Mouse (Mus musculus) frontal cortex, adult 2 months (tissue): Measurements from ENCODE around the gene Sf3b2. TPM values are rescaled to one million over a fixed set of nuclear protein-coding genes. Genes with fewer than 3 reads are reported as not detected.
"Not testable (repeated sequence)": the region's sequence is repeated elsewhere in the genome, so short reads cannot be mapped to it uniquely, and the experiment has no call there.

Source experiments
- DNase-seq, 2 experiments: peaks; one replicate each; pipeline ENCODE4 v3.0.0; 2022; ENCODE audit warnings: low spot score in 1 of 2; ENCODE audit errors: extremely low spot score in 1 of 2
- polyA plus RNA-seq: library from polyadenylated mRNA; depleted of rRNA; stranded (reverse); fragments of >200 nt; gene quantifications from 2 replicates; pipeline ENCODE4 v1.2.3, GENCODE M21; 2012; rRNA removed

Gene Sf3b2
- polyA plus RNA-seq, 1 experiment = 172 TPM

DNA sequence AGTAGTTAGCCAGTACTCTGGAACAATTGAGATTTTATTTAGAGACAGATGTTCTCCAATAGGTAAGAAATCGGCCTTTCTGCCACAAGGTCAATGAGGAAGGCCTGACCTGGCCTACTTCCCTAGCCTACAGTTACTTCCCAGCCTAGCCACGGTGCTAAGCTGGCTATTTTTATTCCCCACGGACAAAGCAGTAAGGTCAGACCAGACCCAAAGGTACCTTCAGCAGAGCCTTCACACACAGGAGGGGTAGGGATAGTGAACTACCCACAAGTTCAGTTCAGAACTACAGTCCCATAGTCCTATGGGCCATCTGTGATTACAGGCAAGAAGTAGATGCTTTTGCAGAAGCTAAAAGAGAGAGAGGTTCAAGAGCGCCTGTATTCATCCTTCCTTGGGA is 21.3 kb downstream of the Sf3b2 start:
- no peak for DNase-seq

DNA sequence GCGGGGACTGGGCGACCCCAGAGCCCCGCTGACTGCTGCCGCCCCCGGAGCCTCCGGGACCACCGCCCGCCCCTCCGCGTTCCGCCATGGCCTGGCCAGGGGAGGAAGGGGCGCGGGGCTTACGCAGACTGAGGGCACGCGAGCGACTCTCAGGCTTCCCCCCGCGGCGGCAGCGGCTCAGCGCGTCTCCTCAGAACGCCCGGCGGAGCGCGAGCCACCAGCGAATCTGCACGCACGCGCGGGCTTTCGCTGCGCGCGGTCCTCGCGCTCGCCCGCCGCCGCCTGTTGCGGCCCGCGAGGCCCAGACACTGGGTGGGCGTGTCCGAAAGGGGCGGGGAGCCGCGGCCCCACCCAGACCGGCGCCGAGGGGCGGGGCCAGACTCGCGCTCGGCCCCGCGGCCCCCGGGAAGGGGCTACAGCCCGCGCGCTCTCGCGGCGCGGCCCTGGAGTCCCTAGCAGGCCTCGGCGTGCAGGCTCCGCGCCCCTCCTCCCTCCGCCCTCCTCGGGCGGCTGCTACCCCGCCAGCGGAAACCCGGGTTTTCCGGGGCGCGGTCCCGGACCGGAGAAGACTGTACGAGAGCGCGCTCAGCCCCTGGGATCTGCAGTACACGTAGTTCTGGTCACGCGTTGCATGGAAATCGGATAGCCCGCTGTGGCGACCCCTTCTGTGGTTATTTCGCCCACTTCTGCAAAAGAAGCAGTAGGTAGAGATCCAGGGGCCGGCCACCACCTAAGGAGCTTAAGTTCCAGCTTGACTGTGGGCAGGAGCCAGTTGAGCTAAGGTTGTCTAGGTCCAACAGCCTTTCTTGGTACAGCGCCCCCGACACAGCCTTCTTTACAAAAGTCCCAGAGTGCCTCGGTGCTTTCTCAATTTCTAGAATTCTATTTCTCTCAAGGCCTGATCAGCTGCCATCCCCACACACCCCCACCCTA is 22.2 kb downstream of the Sf3b2 start, which contains the start of gene Pacs1:
TSS of gene Pacs1 (minus strand) at position 319 of the 933 bp plus-strand sequence.
- DNase-seq = peak; percentile 70 to 82

DNA sequence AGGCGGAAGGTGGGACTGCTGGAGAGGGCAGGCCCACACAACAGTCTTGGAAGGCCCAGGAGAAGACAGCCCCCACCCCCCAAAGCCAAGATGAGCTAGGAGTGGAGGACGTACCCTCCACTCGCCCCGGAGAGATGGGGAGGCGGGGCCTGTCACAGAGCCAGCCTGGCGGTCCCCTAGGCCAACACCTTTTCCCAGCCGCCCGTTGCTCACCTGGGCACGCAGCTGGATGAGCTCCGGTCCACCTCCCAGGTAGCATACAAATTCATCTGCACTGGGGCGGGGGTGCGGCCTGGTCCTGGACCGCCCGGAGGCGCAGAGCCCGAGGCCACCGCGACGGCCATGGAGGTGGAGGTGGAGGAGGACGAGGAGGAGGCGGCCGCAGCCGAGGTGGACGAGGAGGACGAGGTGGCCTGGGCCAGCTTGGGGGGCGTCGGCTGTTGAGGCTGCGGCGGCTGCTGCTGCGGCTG is 22.9 kb downstream of the Sf3b2 start:
- DNase-seq = peak in 1 of 2 experiments; percentile 16

DNA sequence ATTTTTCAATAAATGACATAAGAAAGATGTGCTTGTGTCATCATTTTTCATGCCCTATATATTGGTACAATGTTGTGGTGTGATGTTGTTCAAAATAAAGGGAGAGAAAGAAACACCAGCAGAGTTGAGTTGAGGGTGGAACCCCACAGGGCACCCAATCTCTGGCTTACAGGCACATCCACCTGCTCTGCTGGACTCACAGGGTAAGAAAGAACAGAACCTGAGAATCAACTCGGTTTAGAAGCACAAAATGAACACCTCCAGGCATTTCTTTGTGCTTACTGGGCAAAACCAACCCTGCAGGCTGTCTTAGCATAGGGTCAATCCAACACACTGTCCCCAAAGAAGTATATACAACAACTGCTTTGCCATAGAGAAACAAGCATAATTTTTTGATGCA is 23.8 kb downstream of the Sf3b2 start:
- no peak for DNase-seq

DNA sequence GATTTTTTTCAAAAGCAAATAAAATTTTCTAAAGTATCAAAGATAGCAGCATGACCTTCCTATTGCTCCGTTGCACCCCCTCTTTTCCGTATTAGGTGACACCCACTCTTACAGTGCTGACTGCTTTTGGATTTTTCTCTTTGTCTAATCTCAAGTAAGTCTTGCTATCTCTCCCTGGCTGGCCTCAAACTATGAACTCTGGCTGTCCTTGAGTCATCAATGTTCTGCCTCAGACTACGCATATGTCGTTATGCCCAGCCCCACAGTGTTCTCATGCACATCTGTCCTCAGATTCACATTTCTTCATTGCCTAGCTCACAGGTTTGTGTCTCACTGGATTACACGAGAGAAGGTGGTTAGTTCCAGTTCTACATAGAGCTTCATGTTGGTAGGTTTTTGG is 25.9 kb downstream of the Sf3b2 start:
- DNase-seq = no peak

DNA sequence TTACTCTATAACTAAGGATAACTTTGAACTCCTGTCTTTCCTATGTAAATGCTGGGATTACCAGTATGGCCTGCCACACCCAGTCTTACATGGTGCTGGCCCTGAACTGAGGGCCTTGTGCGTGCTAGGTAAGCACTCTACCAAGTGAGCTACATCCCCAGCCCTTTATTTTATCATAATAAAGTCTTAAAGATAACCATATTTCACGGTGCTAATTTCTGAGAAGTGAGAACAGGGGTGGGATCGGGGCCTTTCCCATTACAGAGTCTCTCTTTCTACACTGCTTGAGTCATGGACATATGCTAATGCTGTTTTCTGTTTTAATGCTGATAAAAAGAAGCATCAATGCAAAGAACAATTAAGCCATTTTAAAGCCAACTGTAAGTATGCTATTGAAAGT is 26.4 kb downstream of the Sf3b2 start:
- no peak for DNase-seq

DNA sequence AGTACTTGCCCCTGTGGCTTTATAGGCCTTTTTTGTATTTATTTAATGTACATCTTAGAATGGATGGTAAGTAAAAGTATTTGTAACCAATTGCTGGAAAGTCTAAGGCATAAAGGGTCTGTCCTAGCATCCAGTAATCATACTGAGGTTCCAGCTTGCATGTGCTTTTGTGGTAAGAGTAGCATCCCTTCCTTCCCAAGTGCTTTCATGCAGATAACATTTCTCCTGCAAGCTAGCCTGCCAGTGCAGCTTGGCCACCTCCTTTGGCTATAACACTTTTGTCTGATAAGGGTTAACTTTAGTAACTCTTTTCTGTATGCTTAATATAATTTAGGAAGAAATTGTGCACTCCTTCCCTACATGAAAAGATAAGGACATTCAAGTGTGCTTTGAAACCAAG is 27.2 kb downstream of the Sf3b2 start:
- DNase-seq = no peak

DNA sequence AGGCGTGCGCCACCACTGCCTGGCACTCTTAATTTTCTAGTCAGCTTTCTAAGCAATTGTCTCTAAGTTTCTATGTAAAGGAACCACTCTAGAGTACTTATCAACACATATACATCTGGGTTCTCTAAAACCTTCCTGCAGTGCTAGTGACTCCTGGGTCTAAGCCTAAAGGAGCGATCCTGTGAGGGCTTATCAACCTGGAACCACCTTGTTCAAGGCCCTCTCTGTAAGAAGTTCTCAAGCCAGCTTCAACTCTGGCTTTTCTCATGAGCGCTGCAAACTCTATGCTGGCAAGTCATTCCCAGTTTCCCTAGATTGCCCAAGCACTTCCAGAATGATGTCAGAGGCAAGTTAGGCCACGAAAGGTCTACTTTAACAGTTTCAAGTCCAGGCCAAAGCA is 28.2 kb downstream of the Sf3b2 start:
- no peak for DNase-seq

DNA sequence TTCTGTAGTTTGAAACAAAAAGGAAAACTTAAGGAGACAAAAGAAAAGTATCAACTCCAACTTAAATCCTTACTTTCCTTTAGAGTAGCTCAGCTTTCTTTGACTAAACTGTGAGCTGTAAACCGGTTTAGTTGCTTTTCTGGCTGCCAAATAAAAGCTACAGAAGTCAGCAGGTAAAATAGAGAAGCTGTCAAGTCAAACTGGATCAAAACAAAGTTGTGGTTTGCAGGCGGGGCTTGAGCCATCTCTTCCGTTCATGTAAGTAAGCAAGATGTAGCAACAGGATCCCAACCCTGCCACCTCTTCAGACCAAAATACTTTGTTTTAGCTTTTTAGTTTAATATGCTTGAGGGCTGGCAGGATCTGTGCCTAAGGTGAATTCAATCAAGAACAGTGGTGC is 38.1 kb downstream of the Sf3b2 start:
- DNase-seq = no peak

DNA sequence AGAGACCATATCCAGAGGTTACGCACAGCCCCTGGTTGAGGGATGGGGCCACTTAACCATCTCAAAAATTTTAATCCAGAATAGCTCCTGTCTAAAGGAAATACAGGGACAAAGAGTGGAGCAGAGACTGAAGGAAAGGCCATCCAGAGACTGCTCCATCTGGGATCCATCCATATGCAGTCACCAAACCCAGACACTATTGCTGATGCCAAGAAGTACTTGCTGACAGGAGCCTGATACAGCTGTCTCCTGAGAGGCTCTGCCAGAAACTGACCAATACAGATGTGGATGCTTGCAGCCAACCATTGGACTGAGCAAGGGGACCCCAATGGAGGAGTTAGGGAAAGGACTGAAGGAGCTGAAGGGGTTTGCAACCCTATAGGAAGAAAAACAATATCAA is 58.3 kb downstream of the Sf3b2 start:
- not testable (repeated sequence) for DNase-seq

DNA sequence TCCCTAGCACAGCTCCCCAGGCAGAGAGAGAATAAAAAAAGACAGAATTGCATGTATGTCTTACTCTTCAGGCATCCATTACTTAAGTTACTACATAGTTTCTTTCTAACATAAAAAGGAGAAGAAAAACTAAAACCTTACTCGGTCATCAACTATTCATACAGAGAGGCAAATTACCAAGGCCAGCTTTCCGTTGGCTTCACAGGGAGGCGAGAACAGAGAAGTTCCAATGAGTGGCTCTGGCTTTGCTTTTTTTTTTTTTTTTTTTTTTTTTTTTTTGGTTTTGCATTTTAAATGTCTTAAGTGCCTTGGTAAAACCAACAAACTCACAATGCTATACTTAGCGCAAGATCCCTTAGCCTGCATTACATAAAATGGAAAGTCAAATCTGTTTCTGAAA is 62.6 kb downstream of the Sf3b2 start:
- peak in 1 of 2 experiments; percentile 27 for DNase-seq

DNA sequence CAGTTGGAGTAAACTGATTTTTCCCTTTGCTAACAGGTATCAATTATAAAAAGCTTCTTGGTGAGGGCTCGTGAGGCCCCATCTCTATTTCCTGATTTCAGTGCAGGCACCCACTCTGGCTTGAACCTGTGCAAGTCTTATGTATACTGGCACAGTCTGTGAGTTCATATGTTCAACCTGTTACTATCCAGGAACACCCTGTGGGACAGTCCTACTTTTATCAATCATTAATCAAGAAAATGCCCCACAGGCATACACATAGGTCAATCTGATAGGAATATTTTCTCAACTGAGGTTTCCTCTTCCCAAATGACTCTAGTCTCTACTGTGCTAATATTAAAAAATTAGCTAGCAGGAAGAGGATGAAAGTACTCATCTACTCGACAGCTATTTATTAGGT is 65.1 kb downstream of the Sf3b2 start:
- DNase-seq = no peak

DNA sequence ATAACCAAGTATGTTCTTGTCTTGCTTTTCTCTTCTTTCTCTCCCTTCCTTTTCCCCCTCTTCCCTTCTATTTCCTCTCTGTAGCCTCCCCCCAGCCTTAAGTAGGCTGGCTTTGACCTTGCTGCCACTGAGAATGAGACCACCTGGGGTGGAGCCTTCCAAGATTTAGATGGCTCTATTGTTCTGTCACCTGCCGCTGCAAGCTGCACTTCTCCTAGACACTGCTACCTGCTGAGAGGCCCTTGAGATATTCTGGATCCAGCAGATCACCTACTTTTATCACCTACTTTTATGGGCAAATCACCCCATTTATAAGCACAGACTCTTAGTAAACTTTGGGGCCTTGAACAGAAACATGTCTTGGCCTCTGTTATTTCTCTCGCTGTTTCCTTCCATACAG is 70.6 kb downstream of the Sf3b2 start:
- no peak for DNase-seq

DNA sequence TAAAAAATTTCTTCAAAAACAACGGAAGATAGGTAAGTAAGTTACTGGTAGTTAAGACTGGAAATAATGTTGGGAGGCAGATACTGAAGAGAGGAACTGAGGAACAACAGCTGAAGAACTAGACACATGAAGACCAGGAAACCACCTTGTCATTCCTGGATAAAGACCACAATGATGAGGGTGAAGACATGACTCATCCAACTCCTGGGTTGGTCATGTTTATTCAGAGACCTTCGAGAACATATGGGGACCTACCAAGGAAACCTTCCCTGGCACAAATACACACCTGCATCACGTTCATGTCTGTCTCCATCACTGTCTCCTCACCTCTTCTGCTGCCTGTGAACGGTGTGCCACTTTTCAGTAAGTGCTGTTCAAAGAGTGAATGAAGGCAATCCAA is 71.2 kb downstream of the Sf3b2 start:
- no peak for DNase-seq

Other genes with a start within 250 kb of the Sf3b2 start
- 59.9 and 70.6 TPM in 2 replicates for gene Rin1, start 245.0 kb downstream of the Sf3b2 start, polyA plus RNA-seq
- 5.2 and 5.7 TPM in 2 replicates for gene Cd248, start 227.4 kb downstream of the Sf3b2 start, polyA plus RNA-seq
- gene Tmem151a, start 209.9 kb downstream of the Sf3b2 start, polyA plus RNA-seq = 106 and 122 TPM in 2 replicates
- 44.7 and 45.1 TPM in 2 replicates for gene Yif1a, start 206.9 kb downstream of the Sf3b2 start, polyA plus RNA-seq
- 383 and 422 TPM in 2 replicates for gene Cnih2, start 196.9 kb downstream of the Sf3b2 start, polyA plus RNA-seq
- gene Rab1b, start 188.4 kb downstream of the Sf3b2 start, polyA plus RNA-seq = 190 and 208 TPM in 2 replicates
- 183 and 187 TPM in 2 replicates for gene Klc2, start 176.9 kb downstream of the Sf3b2 start, polyA plus RNA-seq
- 43.3 and 47.3 TPM in 2 replicates for gene Pacs1, start 22.3 kb downstream of the Sf3b2 start, polyA plus RNA-seq
- gene Gal3st3, start 2.9 kb upstream of the Sf3b2 start, polyA plus RNA-seq = 61.5 and 70.3 TPM in 2 replicates
- not detected in 2 replicates for gene Catsper1, start 40.3 kb upstream of the Sf3b2 start, polyA plus RNA-seq
- 9.6 and 10.2 TPM in 2 replicates for gene Cst6, start 54.1 kb upstream of the Sf3b2 start, polyA plus RNA-seq
- 25.4 and 27.0 TPM in 2 replicates for gene Eif1ad, start 71.3 kb upstream of the Sf3b2 start, polyA plus RNA-seq
- gene Banf1, start 71.7 kb upstream of the Sf3b2 start, polyA plus RNA-seq = 95.2 and 99.8 TPM in 2 replicates
- 70.5 and 85.4 TPM in 2 replicates for gene Sart1, start 93.2 kb upstream of the Sf3b2 start, polyA plus RNA-seq
- not detected in 2 replicates for gene Tsga10ip, start 107.1 kb upstream of the Sf3b2 start, polyA plus RNA-seq
- 305 and 342 TPM in 2 replicates for gene Drap1, start 129.5 kb upstream of the Sf3b2 start, polyA plus RNA-seq
- gene AI837181, start 129.7 kb upstream of the Sf3b2 start, polyA plus RNA-seq = 94.3 and 95.0 TPM in 2 replicates
- gene Fosl1, start 152.1 kb upstream of the Sf3b2 start, polyA plus RNA-seq = 0.06 and 0.19 TPM in 2 replicates
- 22.4 and 24.7 TPM in 2 replicates for gene Ccdc85b, start 162.4 kb upstream of the Sf3b2 start, polyA plus RNA-seq
- 130 and 142 TPM in 2 replicates for gene Fibp, start 165.2 kb upstream of the Sf3b2 start, polyA plus RNA-seq
- gene Ctsw, start 173.1 kb upstream of the Sf3b2 start, polyA plus RNA-seq = 0.38 and 0.40 TPM in 2 replicates
- gene Efemp2, start 178.5 kb upstream of the Sf3b2 start, polyA plus RNA-seq = 36.5 and 37.4 TPM in 2 replicates
- gene Mus81, start 192.9 kb upstream of the Sf3b2 start, polyA plus RNA-seq = 42.4 TPM in 2 replicates
- 1,335 and 1,444 TPM in 2 replicates for gene Cfl1, start 195.0 kb upstream of the Sf3b2 start, polyA plus RNA-seq
- gene 1700020D05Rik, start 208.3 kb upstream of the Sf3b2 start, polyA plus RNA-seq = 5.4 and 5.9 TPM in 2 replicates
- 152 and 164 TPM in 2 replicates for gene Snx32, start 215.1 kb upstream of the Sf3b2 start, polyA plus RNA-seq